Mouse (Mus musculus) cortical plate, adult 2 months (tissue): Measurements from ENCODE around the gene Ctsll3. TPM values are rescaled to one million over a fixed set of nuclear protein-coding genes. Genes with fewer than 3 reads are reported as not detected.
A peak's percentile ranks its signal among the peaks of the same experiment; 100 is the strongest.

Source experiments
- H3K27ac ChIP-seq: fragments of 200-500 bp; 2 replicates; pipeline ENCODE4 v1.5.1; 2012; ENCODE audit warnings: low read length, control low read depth, inconsistent platforms; ENCODE audit not compliant: insufficient read depth
- H3K4me1 ChIP-seq: fragments of 200-500 bp; 2 replicates; pipeline ENCODE4 v1.6.1; 2011; ENCODE audit warnings: low read length; ENCODE audit not compliant: control insufficient read depth, insufficient read depth
- H3K4me3 ChIP-seq: fragments of 200-500 bp; 2 replicates; pipeline ENCODE4 v1.5.1; 2011; ENCODE audit warnings: mild to moderate bottlenecking, low read length, control low read depth; ENCODE audit not compliant: insufficient read depth
- CTCF ChIP-seq: fragments of 200-500 bp; IDR thresholded peaks from 2 replicates; pipeline ENCODE4 v1.5.1; 2011; ENCODE audit warnings: mild to moderate bottlenecking, control low read depth, low read length; ENCODE audit not compliant: insufficient read depth; ENCODE audit errors: extremely low read depth
- POLR2A ChIP-seq: fragments of 200-500 bp; IDR thresholded peaks from 2 replicates; pipeline ENCODE4 v1.6.1; 2011; ENCODE audit warnings: mild to moderate bottlenecking, low read length, control low read depth; ENCODE audit not compliant: insufficient read depth; ENCODE audit errors: extremely low read depth
- polyA plus RNA-seq: library from polyadenylated mRNA; depleted of rRNA; stranded (reverse); fragments of >200 nt; gene quantifications from 2 replicates; pipeline ENCODE4 v1.2.3, GENCODE M21; 2012; rRNA removed

Gene Ctsll3
- polyA plus RNA-seq: not detected in 2 replicates

DNA sequence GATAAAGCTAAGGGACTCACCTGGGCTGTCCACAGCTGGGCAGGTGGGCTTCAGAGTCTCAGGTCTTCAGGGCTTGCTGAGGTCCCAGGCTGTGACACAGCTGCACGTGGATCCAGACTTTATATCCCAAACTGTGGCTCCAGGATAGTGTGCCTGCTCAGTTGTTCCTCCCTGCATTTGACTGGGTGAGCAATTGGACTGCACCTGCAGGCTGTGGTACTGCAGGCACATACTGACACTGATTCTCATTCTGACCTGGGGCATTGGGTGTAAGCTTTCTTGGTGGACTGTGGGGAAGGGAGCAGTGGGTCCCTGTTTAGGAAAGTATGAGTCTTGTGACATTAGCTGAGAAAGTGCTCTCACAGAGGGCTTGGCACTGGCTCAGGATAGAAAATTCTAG lies at the start of gene Ctsll3:
Ctsll3 (minus strand) TSS at position 101 of the 400 bp plus-strand sequence.
- Histone ChIP-seq H3K27ac (no peak within 1 kb of the TSS), H3K4me3 (no peak within 1 kb of the TSS), H3K4me1 (no peaks in the 10 kb centered on the region)
- TF ChIP-seq CTCF (no peak), POLR2A (no peak)

DNA sequence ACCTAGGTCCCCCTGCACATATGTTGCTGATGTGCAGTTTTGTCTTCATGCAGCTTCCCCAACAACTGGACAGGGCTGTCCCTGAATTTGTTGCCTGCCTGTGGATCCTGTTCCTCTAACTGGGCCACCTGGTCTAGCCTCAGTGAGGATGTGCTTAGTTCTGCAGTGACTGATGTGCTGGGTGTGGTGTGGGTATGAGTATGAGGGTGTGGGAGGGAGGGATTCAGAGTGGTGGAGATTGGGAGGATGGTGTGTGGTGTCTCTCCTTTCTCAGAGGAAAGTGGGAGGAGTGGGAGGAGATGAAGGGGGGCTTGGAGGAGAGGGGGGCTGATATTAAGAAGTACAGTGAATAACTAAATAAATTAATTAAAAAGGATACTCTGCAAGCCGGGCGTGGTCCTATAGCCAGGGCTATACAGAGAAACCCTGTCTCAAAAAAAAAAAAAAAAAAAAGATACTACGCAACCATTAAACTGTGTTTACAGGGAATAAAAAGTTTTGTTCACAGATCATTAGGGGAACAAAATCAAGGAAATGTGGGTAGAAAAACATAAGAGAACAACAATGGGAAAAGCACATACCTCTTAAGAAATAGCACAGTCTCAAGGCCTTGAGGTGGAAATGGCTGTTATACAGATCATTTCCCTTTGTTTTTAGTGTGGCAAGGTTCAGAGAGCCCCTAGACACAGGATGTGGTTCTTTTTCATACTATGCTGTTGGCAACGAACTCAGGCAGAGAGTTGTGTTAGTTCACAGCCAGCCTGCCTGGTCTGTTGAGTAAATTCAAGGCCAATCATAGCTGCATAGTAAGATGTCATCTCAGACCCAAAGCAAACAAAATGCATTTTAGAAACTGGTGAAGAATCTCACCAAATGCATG lies 45.8 kb upstream of the Ctsll3 start:
- TF ChIP-seq CTCF: no peak
- TF ChIP-seq POLR2A: no peak
- H3K4me3 ChIP-seq: no peak overlapping the region
- no peaks in the 10 kb centered on the region for H3K4me1 ChIP-seq
- no peak overlapping the region for H3K27ac ChIP-seq

DNA sequence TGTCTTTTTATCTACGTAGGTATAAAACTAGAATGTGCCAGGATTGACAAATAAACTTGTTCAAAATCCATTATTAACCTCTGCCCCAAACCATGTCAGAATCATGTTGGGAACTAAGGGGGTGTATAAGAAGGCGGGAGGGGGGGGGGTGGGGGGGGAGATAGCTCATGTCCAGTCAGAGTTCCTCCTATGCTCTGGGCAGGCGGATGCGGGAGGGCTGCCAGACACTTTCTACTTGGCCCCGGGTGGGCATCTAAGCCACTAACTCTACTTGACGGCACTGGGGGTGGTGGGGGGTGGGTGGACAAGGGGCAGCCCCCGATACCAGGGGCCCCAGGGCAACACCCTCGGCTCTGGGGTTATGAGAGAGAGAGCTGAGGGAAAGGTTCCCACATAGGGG lies 40.5 kb upstream of the Ctsll3 start:
- Histone ChIP-seq H3K4me3 (no peak overlapping the region), H3K4me1 (no peaks in the 10 kb centered on the region), H3K27ac (no peak overlapping the region)
- TF ChIP-seq POLR2A (no peak), CTCF (no peak)

DNA sequence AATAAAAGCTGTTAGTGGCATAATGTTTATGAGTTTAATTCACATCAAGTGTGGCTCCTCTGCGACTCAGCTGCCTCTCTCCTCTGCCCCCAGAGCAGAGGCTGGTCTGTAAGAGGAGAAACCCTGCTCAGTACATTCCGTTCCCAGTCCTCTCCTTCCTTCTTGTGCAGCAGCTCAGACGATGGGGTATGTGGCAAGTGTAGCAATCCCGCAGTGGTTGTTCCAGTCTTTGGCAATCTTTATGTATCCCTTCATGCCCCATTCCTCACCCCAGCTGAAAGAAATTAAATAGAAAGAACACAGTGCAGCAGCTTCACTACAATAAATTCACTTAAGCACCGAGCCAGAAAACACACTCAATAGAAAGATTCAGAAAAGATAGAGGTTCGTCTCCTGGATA lies 40.1 kb upstream of the Ctsll3 start:
- H3K4me3 ChIP-seq: no peak overlapping the region
- H3K4me1 ChIP-seq: no peaks in the 10 kb centered on the region
- TF ChIP-seq CTCF (no peak), POLR2A (no peak)

DNA sequence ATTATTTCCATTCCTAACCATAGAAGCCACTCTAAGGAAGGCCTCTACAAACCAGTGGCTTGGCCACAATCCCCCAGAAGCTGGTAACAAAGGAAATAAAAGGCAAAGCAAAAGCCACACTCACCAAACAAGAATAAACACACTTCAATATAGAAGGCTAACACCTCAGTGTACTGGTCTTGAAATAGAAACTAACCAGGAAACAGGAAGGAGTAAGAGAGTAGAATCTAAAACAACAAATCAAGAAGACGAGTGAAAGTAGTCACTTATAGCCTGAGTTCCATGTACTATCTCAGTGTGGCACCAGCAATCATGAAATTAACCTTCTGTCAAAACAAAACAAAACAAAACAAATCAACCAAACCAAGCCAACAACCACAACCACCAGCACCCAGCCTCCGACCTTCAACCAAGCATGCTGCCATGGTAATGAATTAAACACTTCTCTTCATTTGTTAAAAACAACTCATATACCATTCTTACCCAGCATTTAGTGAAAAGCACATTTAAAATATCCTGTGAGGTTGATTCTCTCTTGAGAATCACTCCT lies 36.8 kb upstream of the Ctsll3 start:
- Histone ChIP-seq H3K4me1 (no peaks in the 10 kb centered on the region), H3K4me3 (no peak overlapping the region), H3K27ac (no peak overlapping the region)
- TF ChIP-seq POLR2A (no peak), CTCF (no peak)

More for the DNA sequence above, 40.1 kb upstream of the Ctsll3 start:
- H3K27ac ChIP-seq: no peak overlapping the region

DNA sequence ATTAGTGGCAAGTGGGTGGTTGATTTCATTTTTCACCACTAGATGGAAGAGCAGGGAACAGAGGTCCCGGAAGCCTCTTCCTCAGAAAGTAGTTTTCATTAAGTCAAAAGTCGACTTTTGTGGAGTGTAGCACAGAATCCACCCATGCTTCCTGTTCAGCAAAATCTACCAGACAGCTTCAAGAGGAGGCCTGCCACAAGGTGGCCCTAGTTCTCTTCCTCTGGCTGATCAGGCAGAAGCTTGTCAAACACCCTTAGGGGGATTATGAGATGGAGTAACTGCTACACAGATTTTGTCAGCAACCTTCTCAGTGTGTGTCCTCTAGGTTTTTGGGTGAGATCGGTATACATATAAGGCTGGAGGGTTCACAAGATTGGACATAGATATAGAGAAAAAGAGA lies 23.4 kb upstream of the Ctsll3 start:
- no peaks in the 10 kb centered on the region for H3K4me1 ChIP-seq
- no peak overlapping the region for H3K4me3 ChIP-seq
- H3K27ac ChIP-seq: no peak overlapping the region
- TF ChIP-seq CTCF: 0 out of 2 replicates have a peak, but pooled peaks have one; percentile 2
- no peak for TF ChIP-seq POLR2A

DNA sequence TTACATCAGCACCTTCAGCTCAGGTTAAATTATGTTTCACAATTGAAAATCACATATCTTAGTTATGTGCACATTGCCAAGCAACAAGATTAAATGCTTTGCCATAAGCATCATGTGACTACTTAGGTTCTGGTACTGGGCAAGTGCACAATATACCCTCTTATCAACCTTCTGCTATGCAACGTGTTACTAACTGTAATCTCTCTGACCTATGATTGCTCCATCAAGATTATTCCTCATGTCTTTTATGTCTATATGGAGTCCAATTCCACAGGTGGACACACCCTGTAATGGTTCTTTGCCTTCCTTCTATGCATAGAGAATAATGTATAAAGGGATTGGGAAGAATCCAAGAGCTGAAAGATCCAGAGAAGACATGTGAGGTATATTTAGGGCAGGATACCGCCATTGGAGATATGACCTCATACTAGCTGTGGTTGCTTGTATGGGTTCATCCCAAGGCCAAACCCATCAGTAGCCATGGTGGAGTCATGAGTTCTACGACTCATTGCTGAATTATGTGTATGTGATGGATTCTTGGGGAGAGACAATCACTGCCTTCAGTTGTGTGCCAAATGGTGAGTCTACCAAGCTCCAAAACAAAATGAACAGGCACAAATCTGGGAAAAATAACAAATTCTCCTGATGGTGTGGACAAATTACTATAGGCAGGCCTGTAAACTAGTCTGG lies 18.0 kb upstream of the Ctsll3 start:
- no peak overlapping the region for H3K27ac ChIP-seq
- H3K4me3 ChIP-seq: no peak overlapping the region
- TF ChIP-seq POLR2A (no peak), CTCF (no peak)
- no peaks in the 10 kb centered on the region for H3K4me1 ChIP-seq

DNA sequence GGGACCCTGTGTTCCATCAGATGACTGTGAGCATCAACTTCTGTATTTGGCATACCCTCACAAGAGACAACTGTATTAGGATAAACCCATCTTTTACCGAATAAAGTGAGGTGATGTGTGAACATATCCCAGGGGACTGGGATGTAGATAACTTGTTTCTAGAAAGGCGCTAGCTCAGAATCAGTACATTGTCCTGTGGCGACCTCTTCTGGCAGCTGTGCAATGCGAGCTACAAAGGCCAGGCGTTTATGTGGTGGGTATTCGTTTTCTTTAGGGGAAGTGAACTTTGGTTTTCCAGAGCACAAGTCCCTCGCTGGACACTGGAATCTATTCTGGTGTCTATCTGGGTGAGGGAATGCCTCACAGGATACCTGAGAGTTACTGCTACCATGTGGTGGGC lies 16.8 kb upstream of the Ctsll3 start:
- no peak overlapping the region for H3K27ac ChIP-seq
- TF ChIP-seq CTCF (peak; percentile 62), POLR2A (no peak)
- H3K4me1 ChIP-seq: no peaks in the 10 kb centered on the region
- H3K4me3 ChIP-seq: no peak overlapping the region

DNA sequence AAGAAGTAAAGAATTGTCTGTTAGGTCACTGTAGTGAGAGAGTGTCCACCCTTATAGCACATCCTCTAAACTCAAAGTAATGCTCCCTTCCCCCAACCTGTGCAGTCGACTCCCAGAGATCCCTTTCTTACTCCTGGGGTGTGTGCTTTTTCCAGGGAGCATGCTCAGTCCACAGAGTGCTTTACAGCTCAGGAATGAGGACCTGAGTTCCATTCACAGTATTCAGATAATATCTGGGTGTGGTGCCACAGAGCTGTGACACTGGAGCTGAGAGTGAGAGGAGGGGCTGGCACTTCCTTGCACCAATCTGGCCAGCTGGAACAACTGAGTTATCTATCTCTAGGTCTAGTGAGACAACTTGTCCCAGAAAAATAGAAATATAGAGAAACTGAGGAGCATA lies 11.1 kb upstream of the Ctsll3 start:
- no peak for TF ChIP-seq POLR2A
- no peak for TF ChIP-seq CTCF
- no peak overlapping the region for H3K27ac ChIP-seq
- no peaks in the 10 kb centered on the region for H3K4me1 ChIP-seq
- H3K4me3 ChIP-seq: no peak overlapping the region

DNA sequence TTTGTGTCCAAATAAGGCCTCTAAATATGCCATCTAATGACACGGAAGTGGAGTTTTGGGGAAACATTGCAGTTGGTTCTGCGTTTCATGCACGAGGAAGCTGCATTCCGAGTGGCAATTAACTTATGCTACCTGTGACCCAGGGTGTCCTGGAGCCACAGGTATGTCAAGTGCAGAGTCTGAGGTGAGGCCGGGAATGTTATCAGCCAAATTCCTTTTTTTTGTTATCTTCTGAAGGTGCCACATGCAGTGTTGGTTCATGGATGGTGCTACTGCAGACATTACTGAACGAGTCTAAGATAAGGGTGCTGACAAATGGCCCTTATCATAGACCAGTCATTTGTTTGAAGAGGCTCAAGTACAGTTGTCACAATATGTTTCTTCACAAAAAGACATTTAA lies 10.1 kb upstream of the Ctsll3 start:
- H3K27ac ChIP-seq: no peak overlapping the region
- H3K4me3 ChIP-seq: no peak overlapping the region
- TF ChIP-seq CTCF (no peak), POLR2A (no peak)
- H3K4me1 ChIP-seq: no peaks in the 10 kb centered on the region
